Mouse (Mus musculus) lung, postnatal 0 days (tissue): ENCODE measurements at regions not wholly inside any gene's neighbourhood (a gene's known extent, or its start where the extent isn't known, plus 50 kb on each side); places are given as distances from the start of the nearest gene placed in this dataset.

Experiments used
- ATAC-seq: fragments of 200-750 bp; cut with Nextera tagmentation; 2 replicates; pipeline ENCODE4 v1.8.0; 2017; ENCODE audit warnings: moderate library complexity
- DNase-seq: peaks from one replicate; pipeline ENCODE4 v3.0.0-alpha.2; 2016; ENCODE audit warnings: low spot score
- H3K27ac ChIP-seq: fragments of 300-500 bp; sonication (generic); 2 replicates; pipeline ENCODE4 v1.5.1; 2014; ENCODE audit warnings: antibody characterized with exemption, mild to moderate bottlenecking, low read length, mixed read lengths
- H3K27me3 ChIP-seq: fragments of 300-500 bp; sonication (generic); replicated peaks from 2 replicates; pipeline ENCODE4 v1.6.1; 2014; ENCODE audit warnings: low read length, mixed read lengths; ENCODE audit not compliant: insufficient read depth
- H3K36me3 ChIP-seq: fragments of 300-500 bp; sonication (generic); 2 replicates; pipeline ENCODE4 v1.6.1; 2014; ENCODE audit warnings: low read length, mixed read lengths; ENCODE audit not compliant: insufficient read depth
- H3K4me1 ChIP-seq: fragments of 300-500 bp; sonication (generic); 2 replicates; pipeline ENCODE4 v1.6.1; 2014; ENCODE audit warnings: antibody characterized with exemption, low read depth, low read length, mixed read lengths; ENCODE audit not compliant: insufficient read depth
- H3K4me2 ChIP-seq: fragments of 300-500 bp; sonication (generic); replicated peaks from 2 replicates; pipeline ENCODE4 v1.6.1; 2014; ENCODE audit warnings: low read depth, mild to moderate bottlenecking, low read length, moderate library complexity, mixed read lengths
- H3K4me3 ChIP-seq: fragments of 300-500 bp; sonication (generic); 2 replicates; pipeline ENCODE4 v1.5.1; 2014; ENCODE audit warnings: low read depth, low read length
- H3K9ac ChIP-seq: fragments of 300-500 bp; sonication (generic); replicated peaks from 2 replicates; pipeline ENCODE4 v1.6.1; 2014; ENCODE audit warnings: low read depth, mild to moderate bottlenecking
- H3K9me3 ChIP-seq: fragments of 300-500 bp; sonication (generic); 2 replicates; pipeline ENCODE4 v1.6.1; 2016; ENCODE audit warnings: low read length, mixed read lengths
- CTCF ChIP-seq: IDR thresholded peaks from 2 replicates; pipeline ENCODE4 v1.5.1; 2016; ENCODE audit warnings: antibody characterized with exemption, mild to moderate bottlenecking
- EP300 ChIP-seq: IDR thresholded peaks from 2 replicates; pipeline ENCODE4 v1.6.1; 2016; ENCODE audit warnings: antibody characterized with exemption, mild to moderate bottlenecking, control low read depth
- WGBS: fragments of 180-500 bp; shearing (Covaris S2); extraction: QIAGEN DNeasy Blood & Tissue Kit; methylation state at CpG from one replicate; pipeline ENCODE4 v1.1.7; 2014; 5-methylcytosine and 5-hydroxymethylcytosine counted together

- Histone ChIP-seq H3K9me3 (no peaks in the 10 kb centered on the region), H3K4me3 (no peak overlapping the region), H3K36me3 (no peaks in the 10 kb centered on the region), H3K4me2 (no peak overlapping the region), H3K27ac (no peak overlapping the region), H3K27me3 (no peaks in the 10 kb centered on the region), H3K9ac (no peak overlapping the region), H3K4me1 (no peaks in the 10 kb centered on the region)
- peak; percentile 32 for ATAC-seq
- peak; percentile 48 for DNase-seq
- TF ChIP-seq EP300, result no peak
- no peak for TF ChIP-seq CTCF
- 59% methylated on average over 7 of the region's 7 CpGs for WGBS
These were observed 92.1 kb downstream of the Bcl2l11 start for GRCm38 (mm10) chr2:128217784-128218467.

GRCm38 (mm10) chr2:128218961-128219360 is 93.1 kb downstream of the Bcl2l11 start:
- H3K4me2 ChIP-seq, result no peak overlapping the region
- H3K9ac ChIP-seq, result no peak overlapping the region
- ATAC-seq (no peak), DNase-seq (no peak)
- no peaks in the 10 kb centered on the region for H3K27me3 ChIP-seq
- no peaks in the 10 kb centered on the region for H3K36me3 ChIP-seq
- TF ChIP-seq EP300, result no peak
- TF ChIP-seq CTCF, result no peak
- H3K27ac ChIP-seq, result no peak overlapping the region
- no peaks in the 10 kb centered on the region for H3K9me3 ChIP-seq
- H3K4me1 ChIP-seq, result no peaks in the 10 kb centered on the region
- no peak overlapping the region for H3K4me3 ChIP-seq
- 57% methylated on average over 4 of the region's 4 CpGs for WGBS

- no peak for DNase-seq
- ATAC-seq, result no peak
- Histone ChIP-seq H3K9ac (no peak overlapping the region), H3K27me3 (no peaks in the 10 kb centered on the region), H3K4me3 (no peak overlapping the region), H3K4me1 (no peaks in the 10 kb centered on the region), H3K4me2 (no peak overlapping the region), H3K9me3 (no peaks in the 10 kb centered on the region), H3K36me3 (no peaks in the 10 kb centered on the region), H3K27ac (no peak overlapping the region)
- TF ChIP-seq EP300 (no peak), CTCF (no peak)
- WGBS, result 71% methylated on average over 1 of the region's 1 CpGs
These were observed 95.2 kb downstream of the Bcl2l11 start for GRCm38 (mm10) chr2:128221055-128221454.

GRCm38 (mm10) chr2:128221657-128222056 is 95.8 kb downstream of the Bcl2l11 start:
- TF ChIP-seq EP300, result no peak
- TF ChIP-seq CTCF, result no peak
- no peak for DNase-seq
- WGBS, result 83% methylated on average over 4 of the region's 4 CpGs
- Histone ChIP-seq H3K27me3 (no peaks in the 10 kb centered on the region), H3K9ac (no peak overlapping the region), H3K4me2 (no peak overlapping the region), H3K9me3 (no peaks in the 10 kb centered on the region), H3K36me3 (no peaks in the 10 kb centered on the region), H3K4me1 (no peaks in the 10 kb centered on the region), H3K27ac (no peak overlapping the region), H3K4me3 (no peak overlapping the region)
- ATAC-seq, result no peak

- Histone ChIP-seq H3K9ac (no peak overlapping the region), H3K36me3 (no peaks in the 10 kb centered on the region), H3K9me3 (no peaks in the 10 kb centered on the region), H3K4me1 (no peaks in the 10 kb centered on the region), H3K27me3 (no peaks in the 10 kb centered on the region), H3K4me3 (no peak overlapping the region), H3K4me2 (no peak overlapping the region), H3K27ac (no peak overlapping the region)
- ATAC-seq (no peak), DNase-seq (no peak)
- WGBS, result 94% methylated on average over 9 of the region's 9 CpGs
- TF ChIP-seq CTCF, result no peak
- no peak for TF ChIP-seq EP300
These were observed 100.7 kb downstream of the Bcl2l11 start for GRCm38 (mm10) chr2:128226465-128227047.

- Histone ChIP-seq H3K4me2 (no peak overlapping the region), H3K9ac (no peak overlapping the region), H3K27ac (no peak overlapping the region), H3K27me3 (no peaks in the 10 kb centered on the region), H3K36me3 (no peaks in the 10 kb centered on the region), H3K4me3 (no peak overlapping the region), H3K4me1 (no peaks in the 10 kb centered on the region; the same call in 1 of the 2 replicates), H3K9me3 (no peaks in the 10 kb centered on the region)
- no peak for DNase-seq
- no peak for ATAC-seq
- TF ChIP-seq EP300 (no peak), CTCF (no peak)
- WGBS, result 87% methylated on average over 4 of the region's 4 CpGs
These were observed 103.9 kb downstream of the Bcl2l11 start for GRCm38 (mm10) chr2:128229730-128230129.
